Mouse (Mus musculus): ENCODE results near the gene Rnd1.

The Rnd1 gene

GRCm38 (mm10) chr15:98676940-98677728 lies at the start of gene Rnd1:
Gene Rnd1 (minus strand): TSS chr15:98677461.
- peak; percentile 92 to 93 for DNase-seq

DNA sequence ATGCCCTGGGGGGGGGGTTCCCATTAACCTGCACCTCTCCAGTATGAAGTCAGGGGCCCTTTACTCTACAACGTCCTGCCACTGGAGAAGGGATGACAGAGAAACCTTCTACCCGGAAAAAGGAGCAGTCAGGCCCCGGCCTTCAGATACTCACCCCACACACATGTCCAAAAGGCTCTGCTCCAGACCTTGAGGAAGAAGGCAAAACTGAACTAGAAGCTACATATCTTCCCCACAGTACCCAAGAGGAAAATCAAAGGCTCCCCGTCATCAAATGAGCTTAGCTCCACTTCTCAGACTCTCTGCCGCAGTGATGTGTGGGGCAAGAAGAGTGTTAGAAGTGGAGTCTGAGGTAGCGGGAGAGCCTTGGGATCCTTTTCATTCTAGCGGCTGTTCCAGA lies 49.5 kb upstream of the Rnd1 start:
- no peak for DNase-seq

GRCm38 (mm10) chr15:98726079-98726478 lies 48.8 kb upstream of the Rnd1 start:
- no peak for DNase-seq

- DNase-seq: no peak
These were observed 47.2 kb upstream of the Rnd1 start for GRCm38 (mm10) chr15:98724441-98724840.

DNA sequence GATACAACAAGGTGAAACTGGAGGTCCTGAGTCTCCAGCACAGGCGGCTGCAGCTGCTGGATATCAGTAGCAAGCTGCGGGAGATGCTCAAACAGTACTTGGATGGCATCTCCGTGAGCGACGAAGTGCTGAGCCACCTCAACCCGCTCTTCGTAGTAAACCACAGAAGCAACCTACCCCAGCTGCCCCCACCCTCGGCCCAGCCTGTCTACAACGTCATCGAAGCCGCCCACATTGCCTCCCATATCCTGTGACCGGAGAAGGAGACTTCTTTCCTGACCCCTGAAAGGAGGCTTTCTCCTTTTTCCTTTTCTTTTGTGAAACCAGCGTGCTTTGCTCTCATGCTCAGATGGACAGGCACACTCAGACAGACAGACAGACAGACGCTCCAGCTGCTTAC lies 45.6 kb upstream of the Rnd1 start:
- DNase-seq: no peak

DNA sequence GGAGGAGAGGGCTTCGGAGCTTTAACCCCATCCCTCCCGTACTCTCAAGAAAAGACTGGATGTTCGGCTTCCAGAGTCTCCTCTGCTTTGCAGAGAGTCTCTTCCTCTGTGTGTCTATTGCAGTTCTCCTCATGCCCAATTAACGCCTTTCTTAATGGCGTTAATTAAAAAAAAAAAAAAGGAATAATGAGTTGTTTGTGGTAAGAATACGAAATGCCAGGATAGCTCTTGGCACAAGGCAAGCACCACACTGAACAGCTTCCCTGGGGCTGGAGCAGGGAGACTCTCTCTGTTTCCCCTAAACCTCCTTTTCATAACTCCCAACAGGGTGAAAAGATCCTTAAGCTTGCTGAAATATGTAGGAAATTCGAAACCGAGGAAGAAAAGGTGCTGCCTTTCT lies 44.9 kb upstream of the Rnd1 start:
- DNase-seq: no peak

DNA sequence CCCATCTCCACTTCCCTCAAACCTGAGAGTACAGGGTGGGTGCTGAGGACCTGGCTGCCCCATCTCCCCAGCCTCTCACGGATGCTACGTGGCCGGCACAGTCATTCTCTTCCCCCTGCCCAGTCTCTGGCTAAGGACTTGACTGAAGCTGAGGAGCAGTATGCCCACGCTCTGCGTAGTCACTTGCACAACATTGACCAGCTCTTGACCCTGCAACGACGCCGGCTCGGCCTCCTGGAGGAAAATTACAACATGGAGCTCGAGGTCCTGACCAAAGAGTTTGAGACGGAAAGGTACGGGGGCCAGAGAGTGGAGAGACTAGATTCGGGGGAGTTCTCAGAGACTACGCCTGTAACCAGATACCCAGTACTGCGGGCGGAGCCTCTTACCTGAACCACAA lies 40.0 kb upstream of the Rnd1 start:
- no peak for DNase-seq

GRCm38 (mm10) chr15:98714230-98714652 lies 37.0 kb upstream of the Rnd1 start:
- DNase-seq: no peak

DNA sequence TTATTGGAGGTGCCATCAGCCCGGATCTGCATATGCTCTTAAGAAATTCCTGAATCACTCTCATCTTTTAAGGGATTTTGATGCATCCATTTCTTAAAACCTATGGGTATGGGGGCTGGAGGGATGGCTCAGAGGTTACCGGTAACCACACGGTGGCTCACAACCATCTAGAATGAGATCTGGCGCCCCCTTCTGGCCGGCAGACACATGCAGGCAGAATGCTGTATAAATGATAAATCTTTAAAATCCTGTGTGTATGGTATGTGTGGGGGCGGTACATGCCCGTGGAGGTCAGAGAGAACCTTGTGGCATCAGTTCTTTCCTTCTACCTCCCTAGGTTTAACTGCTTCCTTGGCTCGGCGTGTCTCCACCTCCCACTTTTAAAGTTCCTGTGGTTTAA lies 33.2 kb upstream of the Rnd1 start:
- DNase-seq: peak; percentile 76 to 78

- DNase-seq: peak; percentile 84 to 87
These were observed 30.6 kb upstream of the Rnd1 start, which contains the start of gene Ccdc65 for GRCm38 (mm10) chr15:98707766-98708372. Gene Ccdc65 (plus strand): TSS chr15:98708207.

DNA sequence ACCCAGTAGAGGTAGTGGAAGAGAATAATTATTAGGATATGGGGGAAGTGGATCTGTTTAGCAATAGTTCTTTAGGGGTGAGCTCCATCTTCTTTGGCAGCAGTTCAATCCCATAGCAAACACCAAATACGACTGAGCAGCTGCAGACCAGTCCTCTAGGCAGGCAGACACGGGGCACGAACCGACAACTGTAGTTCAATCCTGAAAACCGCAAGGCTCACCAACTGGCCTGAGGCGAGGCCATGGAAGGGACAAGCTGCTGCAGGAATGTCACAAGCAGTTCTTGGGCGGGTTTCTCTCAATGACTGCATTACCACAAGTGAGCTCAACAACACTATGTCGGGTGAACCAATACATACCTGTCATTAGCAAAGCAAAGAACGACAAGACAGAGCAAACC lies 27.1 kb upstream of the Rnd1 start:
- DNase-seq: no peak

DNA sequence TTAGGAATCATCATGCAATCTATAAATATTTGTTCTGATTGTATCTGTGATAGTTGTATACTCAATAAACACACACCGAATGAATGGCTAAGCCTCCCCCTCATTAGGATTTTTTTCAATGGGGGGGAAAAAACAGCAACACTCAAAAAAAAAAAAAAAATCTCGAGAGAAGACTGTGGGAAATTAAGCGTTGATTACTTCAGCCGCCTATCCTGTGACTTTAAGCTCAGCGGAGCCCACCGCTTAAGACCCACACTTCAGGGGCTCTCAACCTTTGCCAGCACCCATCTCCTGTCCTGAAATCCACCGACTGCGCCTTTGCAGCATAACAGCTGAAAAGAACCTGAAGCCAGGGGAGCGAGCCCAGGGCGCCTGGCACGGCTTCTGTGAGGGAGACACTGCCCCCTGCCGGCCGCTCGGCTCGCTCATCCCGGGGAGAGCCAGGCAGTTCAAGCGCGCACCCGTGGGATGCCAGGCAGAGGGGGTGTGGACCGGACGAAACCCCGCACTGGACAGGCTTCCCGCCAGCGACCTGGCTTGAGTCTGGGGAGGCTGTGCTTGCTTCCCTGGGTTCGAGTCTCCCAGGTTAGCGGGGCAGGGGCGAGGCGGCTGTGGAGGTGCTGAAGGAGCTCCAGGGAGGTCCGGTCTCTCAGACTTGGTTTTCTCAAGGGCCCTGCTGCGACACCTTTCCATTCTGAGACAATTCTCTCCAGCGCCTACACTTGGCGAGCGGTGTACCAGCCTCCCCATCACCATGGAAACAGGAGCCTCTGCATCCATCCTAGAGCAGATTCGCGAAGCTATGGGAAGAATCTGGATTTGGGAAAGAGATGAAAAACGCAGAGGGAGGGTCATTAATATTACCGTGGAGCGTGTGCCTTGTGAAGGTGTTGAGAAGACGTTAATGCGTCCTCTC lies 22.2 kb upstream of the Rnd1 start:
- peak; percentile 89 for DNase-seq

DNA sequence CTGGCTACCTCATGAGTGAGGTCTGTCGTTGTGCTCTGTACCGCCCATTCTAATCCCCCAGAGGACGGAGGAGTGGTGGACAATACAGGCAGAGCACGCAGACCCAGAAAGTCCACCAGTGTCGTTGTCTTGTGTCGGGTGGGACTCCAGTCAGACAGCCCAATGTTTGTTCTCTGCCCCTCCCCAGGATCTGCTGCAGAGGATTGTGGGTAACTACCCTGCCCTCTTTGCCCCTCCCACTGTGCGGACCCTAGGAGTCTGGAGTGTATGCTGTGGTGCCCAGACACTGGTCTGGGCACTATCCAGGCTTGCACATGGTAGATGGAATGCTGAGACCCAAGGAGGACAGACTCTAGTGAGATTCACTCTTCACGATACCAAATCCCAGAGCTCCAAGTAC lies 19.0 kb upstream of the Rnd1 start:
- DNase-seq: no peak

- no peak for DNase-seq
These were observed 18.5 kb upstream of the Rnd1 start for GRCm38 (mm10) chr15:98695726-98696125.

- DNase-seq: no peak
These were observed 15.0 kb upstream of the Rnd1 start for GRCm38 (mm10) chr15:98692171-98692715.

GRCm38 (mm10) chr15:98691486-98692147 lies 14.4 kb upstream of the Rnd1 start:
- DNase-seq: no peak

DNA sequence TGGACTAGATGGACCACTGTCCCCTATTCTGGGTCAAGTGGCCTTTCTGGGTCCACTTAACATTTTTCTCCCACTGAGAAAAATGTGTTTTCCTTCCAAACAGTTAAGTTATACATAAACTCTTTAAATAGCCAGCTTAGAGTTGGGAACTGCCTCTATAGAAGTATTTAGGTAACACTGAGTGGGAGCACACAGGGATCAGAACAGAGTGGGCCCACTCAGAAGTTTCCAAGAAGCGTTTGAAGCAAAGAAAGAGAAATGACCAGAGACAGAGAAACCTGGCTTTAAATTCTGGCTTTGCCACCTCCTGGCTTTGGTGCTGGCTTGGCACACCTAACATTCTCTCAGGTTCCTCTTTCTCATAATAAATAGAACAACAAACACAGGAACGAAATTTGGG lies 12.4 kb upstream of the Rnd1 start:
- DNase-seq: no peak

DNA sequence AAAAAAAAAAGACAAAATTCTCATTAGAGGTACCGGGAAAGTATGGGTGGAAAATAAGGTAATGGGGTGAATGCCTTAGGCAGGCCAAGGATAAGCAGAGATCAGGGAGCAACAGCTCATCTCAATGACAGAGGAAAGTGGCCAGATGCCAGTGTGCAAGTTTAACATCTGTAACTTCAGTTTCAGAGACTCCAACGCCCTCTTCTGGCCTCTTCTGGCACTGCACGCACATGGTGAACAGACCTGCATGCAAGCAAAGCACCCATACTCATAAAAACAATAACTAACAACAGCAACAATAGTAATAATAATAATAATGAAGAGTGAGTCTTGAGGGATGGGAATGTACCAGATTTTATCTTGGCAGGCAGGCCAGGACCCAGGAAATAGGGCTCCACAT lies 8.7 kb upstream of the Rnd1 start:
- DNase-seq: no peak

DNA sequence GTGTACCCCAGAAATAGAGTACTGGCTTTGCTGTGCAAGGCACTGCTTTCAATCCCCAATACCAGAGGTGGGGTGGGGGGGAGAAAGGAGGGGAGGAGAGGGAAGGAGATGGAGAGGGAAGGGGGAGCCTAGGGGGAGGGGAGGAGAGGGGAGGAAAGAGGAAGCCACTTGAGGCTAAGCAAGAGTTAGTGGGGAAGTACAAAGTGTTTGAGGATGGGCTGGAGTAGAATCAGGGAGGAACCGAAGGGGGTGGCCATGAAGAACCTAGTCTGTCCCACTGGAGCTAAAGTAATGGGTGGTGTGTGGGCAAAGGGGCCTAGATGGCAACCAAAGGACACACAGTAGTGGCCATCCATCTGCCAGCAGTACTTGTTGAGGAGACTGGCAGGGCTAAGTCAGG lies 6.5 kb upstream of the Rnd1 start:
- DNase-seq: no peak

- no peak for DNase-seq
These were observed 5.9 kb upstream of the Rnd1 start for GRCm38 (mm10) chr15:98683177-98683576.

GRCm38 (mm10) chr15:98681633-98682032 lies 4.4 kb upstream of the Rnd1 start:
- no peak for DNase-seq

GRCm38 (mm10) chr15:98680660-98681059 lies 3.4 kb upstream of the Rnd1 start:
- no peak for DNase-seq

DNA sequence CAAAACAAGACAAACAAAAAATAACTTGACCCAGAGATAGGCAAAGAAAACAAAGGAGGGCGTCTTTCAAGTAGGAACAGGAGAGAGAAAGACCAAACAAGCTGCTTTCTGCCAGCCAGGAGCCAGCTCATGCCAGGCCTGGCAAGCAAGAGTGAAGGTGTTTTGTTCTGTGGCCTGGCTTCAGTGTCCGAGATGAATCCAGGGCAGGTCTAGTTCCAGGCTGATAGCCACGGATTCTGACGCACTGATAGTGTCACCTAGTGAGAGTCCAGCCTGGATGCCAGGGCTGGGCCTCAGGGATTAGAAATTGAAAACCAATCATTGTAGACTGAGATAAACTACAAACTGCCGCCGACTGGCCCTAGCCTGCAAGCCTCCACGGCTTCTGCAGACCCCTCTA lies 716 bp upstream of the Rnd1 start:
- no peak for DNase-seq

Measured in cerebellum, postnatal 36 days (tissue).